Mouse (Mus musculus) G1E (cell line): ENCODE results near the gene Kank1. TPM values are rescaled to one million over a fixed set of nuclear protein-coding genes. Genes with fewer than 3 reads are reported as not detected.

ENCODE experiments used
- ATAC-seq: 2 replicates; pipeline ENCODE4 v1.8.0; 2016; ENCODE audit warnings: mild to moderate bottlenecking; ENCODE audit not compliant: insufficient number of reproducible peaks, poor library complexity, low FRiP score, severe bottlenecking; ENCODE audit errors: extremely low read depth
- DNase-seq: peaks from one replicate; pipeline ENCODE4 v3.0.0; 2012; ENCODE audit warnings: low spot score
- H3K27me3 ChIP-seq: 2 replicates; pipeline ENCODE4 v1.6.1; 2012; ENCODE audit warnings: mild to moderate bottlenecking, low read length, inconsistent platforms; ENCODE audit not compliant: insufficient read depth
- H3K36me3 ChIP-seq: replicated peaks from 2 replicates; pipeline ENCODE3; 2012; ENCODE audit warnings: mild to moderate bottlenecking, inconsistent platforms
- H3K4me1 ChIP-seq: 2 replicates; pipeline ENCODE4 v1.6.1; 2012; ENCODE audit warnings: low read depth, low read length, inconsistent platforms, mixed read lengths; ENCODE audit not compliant: insufficient read depth
- H3K4me3 ChIP-seq: 2 replicates; pipeline ENCODE4 v1.5.1; 2012; ENCODE audit warnings: low read depth, mild to moderate bottlenecking, inconsistent platforms, low read length, moderate library complexity, mixed read lengths
- H3K9me3 ChIP-seq: replicated peaks from 2 replicates; pipeline ENCODE4 v1.6.1; 2012; ENCODE audit warnings: inconsistent platforms
- CTCF ChIP-seq: IDR thresholded peaks from 2 replicates; pipeline ENCODE4 v1.5.1; 2012; ENCODE audit warnings: low read depth, low read length, inconsistent platforms, mixed read lengths
- GATA1 ChIP-seq: IDR thresholded peaks from 2 replicates; pipeline ENCODE4 v1.6.1; 2012; ENCODE audit warnings: borderline replicate concordance, low read length, inconsistent platforms, mixed read lengths
- GATA2 ChIP-seq: IDR thresholded peaks from 2 replicates; pipeline ENCODE4 v1.6.1; 2012; ENCODE audit warnings: low read depth, low read length, inconsistent platforms, borderline replicate concordance
- POLR2AphosphoS5 ChIP-seq: IDR thresholded peaks from 2 replicates; pipeline ENCODE4 v1.6.1; 2012; ENCODE audit warnings: low read depth, low read length, inconsistent platforms; ENCODE audit not compliant: insufficient replicate concordance
- TAL1 ChIP-seq: conservative IDR thresholded peaks from 2 replicates; pipeline ENCODE4 v1.6.1; 2012; ENCODE audit warnings: low read depth, low read length, inconsistent platforms, mixed read lengths
- polyA plus RNA-seq: library from polyadenylated mRNA; stranded (reverse); fragments of >175 nt; gene quantifications from 2 replicates; pipeline ENCODE4 v1.2.3, GENCODE M21; 2012
- total RNA-seq, 2 experiments: library from RNA; stranded (forward) in 1 of 2; stranded (reverse) in 1 of 2; fragments of 200-1000 nt in 1 of 2; fragments of >200 nt in 1 of 2; fragmentation: Nextera tagmentation in 1 of 2; gene quantifications; 2 replicates each; pipeline ENCODE4 v1.2.3; 2014 to 2017

The Kank1 gene
- total and polyA plus RNA-seq, 3 experiments = 0.22 TPM; not detected in 2

GRCm38 (mm10) chr19:25249230-25249629 is 12.5 kb downstream of the Kank1 start:
- ATAC-seq (no peak), DNase-seq (no peak)
- Histone ChIP-seq H3K36me3 (no peaks in the 10 kb centered on the region), H3K4me3 (no peak overlapping the region), H3K4me1 (no peaks in the 10 kb centered on the region), H3K9me3 (peaks cover 60% of the 10 kb centered on the region), H3K27me3 (no peaks in the 10 kb centered on the region)
- no peak for TF ChIP-seq GATA2
- no peak for TF ChIP-seq TAL1
- TF ChIP-seq GATA1 = no peak
- no peak for TF ChIP-seq CTCF
- TF ChIP-seq POLR2AphosphoS5 = no peak

DNA sequence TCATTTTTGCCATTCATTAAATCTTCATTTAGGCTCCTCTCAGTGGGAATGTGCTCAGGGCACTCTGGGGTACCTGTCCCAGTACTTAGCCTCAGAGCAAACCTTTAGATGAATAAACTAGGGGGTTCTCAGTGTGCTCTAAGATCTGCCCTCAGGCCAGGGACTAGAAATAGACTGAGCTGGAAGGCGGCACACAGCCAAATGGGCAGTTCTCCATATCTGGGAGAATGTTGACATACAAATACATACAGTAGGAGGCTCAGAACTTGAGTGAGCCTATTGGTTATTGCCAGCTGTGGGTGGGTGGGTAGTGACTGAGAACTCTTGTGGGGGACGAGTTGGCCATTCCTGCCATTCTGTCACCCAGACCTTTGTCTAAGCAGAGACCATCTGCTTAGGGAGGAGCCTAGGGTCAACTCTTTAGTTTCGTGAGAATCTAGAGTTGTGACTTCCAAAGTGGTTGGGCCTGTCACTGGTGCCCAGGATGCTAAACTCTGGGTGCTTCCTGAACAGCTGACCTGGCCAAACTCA is 14.9 kb downstream of the Kank1 start:
- no peak for DNase-seq

DNA sequence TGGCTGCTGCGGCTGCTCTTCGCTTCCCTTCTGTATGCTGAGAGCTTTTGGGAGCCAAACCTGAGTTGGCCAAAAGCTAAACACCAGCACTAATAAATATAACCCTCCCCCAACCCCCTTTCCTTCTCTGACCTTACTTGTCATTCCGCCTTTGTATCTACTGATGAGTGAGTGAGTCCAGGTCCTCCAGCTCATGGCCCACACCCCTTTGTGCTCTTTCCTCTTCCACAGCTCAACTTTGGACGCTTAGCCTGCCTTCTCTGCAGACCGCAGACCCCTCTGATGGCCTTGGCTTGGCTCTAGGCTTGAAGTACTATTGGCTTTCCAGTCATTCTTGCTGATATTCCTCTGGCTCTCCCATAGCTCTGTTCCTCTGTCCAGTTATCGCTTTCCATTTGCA is 16.4 kb downstream of the Kank1 start:
- DNase-seq (no peak), ATAC-seq (no peak)
- no peaks in the 10 kb centered on the region for H3K27me3 ChIP-seq

More for the DNA sequence above, 14.9 kb downstream of the Kank1 start:
- no peak for ATAC-seq
- no peaks in the 10 kb centered on the region for H3K36me3 ChIP-seq
- H3K4me3 ChIP-seq = no peak overlapping the region
- no peaks in the 10 kb centered on the region for H3K4me1 ChIP-seq
- no peak for TF ChIP-seq GATA1
- TF ChIP-seq POLR2AphosphoS5 = no peak
- no peak for TF ChIP-seq TAL1
- TF ChIP-seq GATA2 = no peak
- H3K9me3 ChIP-seq = peaks cover 44% of the 10 kb centered on the region
- no peaks in the 10 kb centered on the region for H3K27me3 ChIP-seq

GRCm38 (mm10) chr19:25253628-25254027 is 16.9 kb downstream of the Kank1 start:
- TF ChIP-seq CTCF (no peak), TAL1 (no peak), GATA2 (no peak), GATA1 (no peak), POLR2AphosphoS5 (no peak)
- DNase-seq = no peak
- no peaks in the 10 kb centered on the region for H3K36me3 ChIP-seq
- H3K4me1 ChIP-seq = no peaks in the 10 kb centered on the region
- H3K4me3 ChIP-seq = no peak overlapping the region
- no peak for ATAC-seq
- peaks cover 44% of the 10 kb centered on the region for H3K9me3 ChIP-seq
- H3K27me3 ChIP-seq = no peaks in the 10 kb centered on the region

More for the DNA sequence above, 16.4 kb downstream of the Kank1 start:
- no peak overlapping the region for H3K4me3 ChIP-seq
- H3K4me1 ChIP-seq = no peaks in the 10 kb centered on the region
- peaks cover 43% of the 10 kb centered on the region for H3K9me3 ChIP-seq
- H3K36me3 ChIP-seq = no peaks in the 10 kb centered on the region
- TF ChIP-seq POLR2AphosphoS5 (no peak), CTCF (no peak), GATA2 (no peak), GATA1 (no peak), TAL1 (no peak)

GRCm38 (mm10) chr19:25258321-25258720 is 21.5 kb downstream of the Kank1 start:
- Histone ChIP-seq H3K36me3 (no peaks in the 10 kb centered on the region), H3K4me3 (no peak overlapping the region), H3K4me1 (no peaks in the 10 kb centered on the region), H3K27me3 (no peaks in the 10 kb centered on the region), H3K9me3 (peaks cover 30% of the 10 kb centered on the region)
- no peak for DNase-seq
- TF ChIP-seq CTCF (no peak), GATA2 (no peak), POLR2AphosphoS5 (no peak), TAL1 (no peak), GATA1 (no peak)
- no peak for ATAC-seq

GRCm38 (mm10) chr19:25266181-25266580 is 29.4 kb downstream of the Kank1 start:
- DNase-seq (no peak), ATAC-seq (no peak)
- no peaks in the 10 kb centered on the region for H3K4me1 ChIP-seq
- H3K36me3 ChIP-seq = no peaks in the 10 kb centered on the region
- H3K4me3 ChIP-seq = no peak overlapping the region
- H3K27me3 ChIP-seq = no peaks in the 10 kb centered on the region
- TF ChIP-seq POLR2AphosphoS5 = no peak
- TF ChIP-seq GATA2 = no peak
- TF ChIP-seq CTCF = no peak
- no peak for TF ChIP-seq GATA1
- TF ChIP-seq TAL1 = no peak
- peaks cover 42% of the 10 kb centered on the region for H3K9me3 ChIP-seq
